Mouse (Mus musculus): ENCODE measurements around the gene Setd5. TPM values are rescaled to one million over a fixed set of nuclear protein-coding genes. Genes with fewer than 3 reads are reported as not detected.

The Setd5 gene
- polyA plus RNA-seq, 1 experiment: 21.3 TPM

DNA sequence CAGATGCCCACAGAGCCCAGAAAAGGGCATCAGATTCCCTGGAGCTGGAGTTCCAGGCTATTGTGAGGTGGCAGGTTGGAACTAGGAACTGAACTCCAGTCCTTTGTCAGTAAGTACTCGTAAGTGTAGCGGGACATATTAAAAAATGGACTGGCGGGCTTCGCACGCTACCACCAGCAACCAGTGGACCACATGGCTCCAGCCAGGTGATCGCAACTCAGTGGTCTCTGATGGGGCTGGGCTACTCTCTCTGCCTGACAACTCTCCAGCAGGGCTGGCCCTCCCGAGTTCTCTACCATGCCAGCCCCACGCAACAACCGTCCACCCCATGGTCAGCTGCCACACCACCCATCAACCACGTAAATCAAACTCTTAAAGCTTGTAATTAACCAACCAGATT, 82.9 kb downstream of the Setd5 start:
- H3K36me3 ChIP-seq (ENCODE audit: control insufficient read depth, insufficient read depth, low read length): no peaks in the 10 kb centered on the region
- peak overlapping the region; percentile 56 for H3K4me3 ChIP-seq (ENCODE audit: control insufficient read depth, low read depth, low read length)
- no peaks in the 10 kb centered on the region for H3K4me1 ChIP-seq (ENCODE audit: control insufficient read depth, insufficient read depth, low read length)
- no peak overlapping the region; the same call in 1 of the 2 replicates for H3K27ac ChIP-seq (ENCODE audit: control insufficient read depth, insufficient read depth, low read depth, low read length)
- TF ChIP-seq CTCF (IDR thresholded peaks at IDR 0.05; ENCODE audit: control insufficient read depth, insufficient read depth, insufficient replicate concordance, low read depth, low read length) (no peak), POLR2A (IDR thresholded peaks at IDR 0.05; ENCODE audit: control insufficient read depth, low read depth, low read length) (no peak; the same call in 1 of the 2 replicates)
- H3K27me3 ChIP-seq (ENCODE audit: control insufficient read depth, insufficient read depth, low read length): no peaks in the 10 kb centered on the region

DNA sequence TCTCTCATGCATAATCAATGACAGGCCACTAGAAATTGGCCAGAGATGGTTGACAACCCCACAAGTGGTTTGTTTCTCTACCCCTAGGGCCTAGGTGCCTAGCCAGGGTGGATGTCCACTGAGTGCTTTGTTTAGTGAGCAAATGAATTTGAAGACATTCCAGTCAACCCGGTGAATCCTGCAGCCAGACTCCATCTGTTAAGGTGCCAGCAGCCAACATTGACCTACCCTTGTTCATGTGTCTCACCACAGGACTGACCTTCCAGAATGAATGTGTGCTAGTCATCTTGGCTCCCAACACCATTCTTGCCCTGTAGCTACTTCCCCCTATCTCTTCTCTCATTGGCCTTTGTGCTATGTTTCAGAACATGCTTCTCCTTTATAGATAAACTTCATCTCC, 84.8 kb downstream of the Setd5 start:
- TF ChIP-seq POLR2A (IDR thresholded peaks at IDR 0.05; ENCODE audit: control insufficient read depth, low read depth, low read length): no peak
- no peak for TF ChIP-seq CTCF (IDR thresholded peaks at IDR 0.05; ENCODE audit: control insufficient read depth, insufficient read depth, insufficient replicate concordance, low read depth, low read length)
- no peaks in the 10 kb centered on the region for H3K36me3 ChIP-seq (ENCODE audit: control insufficient read depth, insufficient read depth, low read length)
- no peak overlapping the region for H3K4me3 ChIP-seq (ENCODE audit: control insufficient read depth, low read depth, low read length)

DNA sequence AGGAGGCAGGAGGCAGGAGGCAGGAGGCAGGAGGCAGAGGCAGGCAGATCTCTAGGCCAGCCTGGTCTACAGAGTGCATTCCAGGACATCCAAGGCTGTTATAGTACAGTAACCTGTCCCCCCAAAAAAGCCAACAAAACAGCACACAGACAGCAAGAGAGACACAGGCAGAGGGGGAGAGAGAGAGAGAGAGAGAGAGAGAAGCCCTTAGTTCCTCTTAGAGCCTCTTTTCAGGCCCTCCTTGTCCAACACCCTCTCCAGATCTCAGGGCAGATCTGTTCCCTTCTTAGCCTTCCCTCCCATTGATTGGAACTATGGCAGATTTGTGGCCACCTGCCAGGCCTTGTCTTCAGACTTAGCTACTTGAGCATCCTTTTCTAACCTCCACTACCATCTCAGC, 86.3 kb downstream of the Setd5 start:
- TF ChIP-seq POLR2A (IDR thresholded peaks at IDR 0.05; ENCODE audit: control insufficient read depth, low read depth, low read length) (no peak), CTCF (IDR thresholded peaks at IDR 0.05; ENCODE audit: control insufficient read depth, insufficient read depth, insufficient replicate concordance, low read depth, low read length) (no peak)
- Histone ChIP-seq H3K4me3 (ENCODE audit: control insufficient read depth, low read depth, low read length) (no peak overlapping the region), H3K27ac (ENCODE audit: control insufficient read depth, insufficient read depth, low read depth, low read length) (no peak overlapping the region), H3K27me3 (ENCODE audit: control insufficient read depth, insufficient read depth, low read length) (no peaks in the 10 kb centered on the region), H3K36me3 (ENCODE audit: control insufficient read depth, insufficient read depth, low read length) (no peaks in the 10 kb centered on the region), H3K4me1 (ENCODE audit: control insufficient read depth, insufficient read depth, low read length) (peaks cover 7% of the 10 kb centered on the region)

More for the DNA sequence above, 84.8 kb downstream of the Setd5 start:
- Histone ChIP-seq H3K27me3 (ENCODE audit: control insufficient read depth, insufficient read depth, low read length) (no peaks in the 10 kb centered on the region), H3K27ac (ENCODE audit: control insufficient read depth, insufficient read depth, low read depth, low read length) (no peak overlapping the region), H3K4me1 (ENCODE audit: control insufficient read depth, insufficient read depth, low read length) (peaks cover 7% of the 10 kb centered on the region)

DNA sequence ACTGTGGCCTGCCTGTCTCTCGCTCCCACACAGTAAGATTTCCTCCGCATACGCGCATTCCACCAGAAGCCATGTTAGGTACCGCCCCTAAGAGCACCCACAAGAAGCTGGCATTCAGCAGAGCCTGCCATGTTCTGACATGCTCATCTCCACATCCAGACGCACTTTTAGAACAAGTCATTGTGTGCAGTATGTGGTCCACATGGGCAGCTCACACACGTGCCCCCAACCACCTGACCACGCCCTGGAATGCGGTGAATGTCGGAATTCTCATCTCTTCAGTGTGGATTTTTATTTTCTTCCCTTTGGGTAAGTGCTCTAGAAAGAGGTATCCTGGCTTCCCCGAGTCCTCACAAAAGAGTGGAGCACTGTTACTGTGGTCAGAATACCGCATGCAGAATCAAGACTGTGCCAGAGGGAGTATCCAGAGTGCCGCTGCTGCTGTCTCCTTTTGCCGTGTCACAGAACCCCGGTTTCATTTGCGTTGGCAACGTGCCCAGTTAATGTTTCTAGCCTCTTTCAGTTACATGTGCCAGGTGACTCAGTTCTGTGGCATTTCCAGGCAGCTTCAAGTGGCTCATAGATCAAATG, 89.6 kb downstream of the Setd5 start:
- no peaks in the 10 kb centered on the region for H3K36me3 ChIP-seq (ENCODE audit: control insufficient read depth, insufficient read depth, low read length)
- TF ChIP-seq CTCF (IDR thresholded peaks at IDR 0.05; ENCODE audit: control insufficient read depth, insufficient read depth, insufficient replicate concordance, low read depth, low read length) (no peak), POLR2A (IDR thresholded peaks at IDR 0.05; ENCODE audit: control insufficient read depth, low read depth, low read length) (0 out of 2 replicates have a peak, but pooled peaks have one; percentile 29)
- H3K27ac ChIP-seq (ENCODE audit: control insufficient read depth, insufficient read depth, low read depth, low read length): no peak overlapping the region
- no peaks in the 10 kb centered on the region for H3K27me3 ChIP-seq (ENCODE audit: control insufficient read depth, insufficient read depth, low read length)
- peaks cover 14% of the 10 kb centered on the region for H3K4me1 ChIP-seq (ENCODE audit: control insufficient read depth, insufficient read depth, low read length)
- H3K4me3 ChIP-seq (ENCODE audit: control insufficient read depth, low read depth, low read length): no peak overlapping the region

DNA sequence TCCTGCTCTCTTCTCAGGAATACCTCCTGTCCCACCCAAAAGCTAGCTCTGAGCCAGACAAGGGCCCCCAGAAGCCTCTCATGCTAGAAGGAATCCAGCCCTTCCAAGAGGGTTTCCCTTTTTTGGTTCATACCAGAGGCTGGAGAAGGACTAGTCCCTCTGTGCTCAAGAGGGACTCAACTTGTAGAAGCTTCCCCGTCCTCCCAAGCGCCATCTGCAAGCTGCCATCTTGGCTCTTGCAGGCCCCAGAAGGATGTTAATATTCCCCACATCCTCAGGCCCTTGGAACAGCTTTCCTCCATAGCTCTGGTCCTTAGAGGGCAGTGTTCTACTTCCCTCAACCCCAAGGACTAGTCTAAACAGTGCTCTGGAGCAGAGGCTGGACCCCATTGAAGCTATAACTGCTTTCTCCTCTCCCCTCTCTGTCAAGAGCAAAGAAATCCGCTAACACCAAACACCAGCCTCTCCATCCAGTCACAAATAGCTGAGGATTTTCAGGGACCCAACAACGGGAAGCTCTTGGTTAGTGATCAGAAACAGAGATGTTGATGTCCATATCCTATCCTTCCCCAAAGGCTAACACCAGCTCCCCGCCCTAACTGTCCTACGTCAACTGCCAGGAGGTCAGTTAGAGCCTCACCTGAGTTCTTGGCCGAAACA, 91.3 kb downstream of the Setd5 start:
- no peak overlapping the region for H3K4me3 ChIP-seq (ENCODE audit: control insufficient read depth, low read depth, low read length)
- H3K27me3 ChIP-seq (ENCODE audit: control insufficient read depth, insufficient read depth, low read length): no peaks in the 10 kb centered on the region
- no peak for TF ChIP-seq CTCF (IDR thresholded peaks at IDR 0.05; ENCODE audit: control insufficient read depth, insufficient read depth, insufficient replicate concordance, low read depth, low read length)
- no peak for TF ChIP-seq POLR2A (IDR thresholded peaks at IDR 0.05; ENCODE audit: control insufficient read depth, low read depth, low read length)
- H3K27ac ChIP-seq (ENCODE audit: control insufficient read depth, insufficient read depth, low read depth, low read length): no peak overlapping the region
- H3K4me1 ChIP-seq (ENCODE audit: control insufficient read depth, insufficient read depth, low read length): peaks cover 14% of the 10 kb centered on the region
- H3K36me3 ChIP-seq (ENCODE audit: control insufficient read depth, insufficient read depth, low read length): no peaks in the 10 kb centered on the region

DNA sequence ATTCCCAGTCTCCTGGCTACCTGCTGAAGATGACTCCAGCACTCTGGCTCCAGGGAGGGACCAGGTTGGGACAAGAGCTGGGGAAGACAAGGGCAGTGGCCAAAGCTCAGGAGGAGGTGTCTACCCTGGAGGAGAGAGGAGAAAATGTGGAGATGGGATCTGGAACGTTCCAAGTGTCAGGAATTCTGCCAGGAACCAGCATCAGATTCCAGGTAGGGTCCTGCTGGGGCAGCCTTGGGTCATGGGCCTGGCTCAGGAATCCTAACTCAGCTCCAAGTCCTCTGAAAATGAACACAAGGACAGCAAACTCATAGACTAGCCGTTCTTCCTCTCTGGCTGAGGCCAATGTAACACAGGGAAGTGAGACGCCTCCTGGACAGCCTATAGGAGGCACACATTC, 92.7 kb downstream of the Setd5 start:
- Histone ChIP-seq H3K4me3 (ENCODE audit: control insufficient read depth, low read depth, low read length) (no peak overlapping the region), H3K27ac (ENCODE audit: control insufficient read depth, insufficient read depth, low read depth, low read length) (no peak overlapping the region), H3K4me1 (ENCODE audit: control insufficient read depth, insufficient read depth, low read length) (peaks cover 14% of the 10 kb centered on the region), H3K36me3 (ENCODE audit: control insufficient read depth, insufficient read depth, low read length) (no peaks in the 10 kb centered on the region), H3K27me3 (ENCODE audit: control insufficient read depth, insufficient read depth, low read length) (no peaks in the 10 kb centered on the region)
- TF ChIP-seq CTCF (IDR thresholded peaks at IDR 0.05; ENCODE audit: control insufficient read depth, insufficient read depth, insufficient replicate concordance, low read depth, low read length) (no peak), POLR2A (IDR thresholded peaks at IDR 0.05; ENCODE audit: control insufficient read depth, low read depth, low read length) (no peak)

DNA sequence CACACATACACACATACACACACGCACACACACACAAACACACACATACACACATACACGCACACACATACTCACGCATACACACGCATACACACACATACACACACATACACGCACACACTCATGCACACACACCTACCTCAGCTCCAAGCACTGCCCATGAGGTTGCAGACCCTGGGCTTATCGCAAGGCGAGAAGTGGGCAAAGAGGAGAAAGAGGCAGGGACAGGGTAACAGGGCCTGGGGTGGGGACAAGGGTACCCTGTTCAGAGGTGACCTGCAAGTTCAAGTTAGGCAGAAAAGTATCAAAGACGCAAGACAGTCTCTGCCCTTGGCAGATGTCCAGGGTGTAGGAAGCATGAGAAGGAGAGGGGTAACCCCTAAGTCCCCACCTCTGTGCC, 93.5 kb downstream of the Setd5 start:
- Histone ChIP-seq H3K27me3 (ENCODE audit: control insufficient read depth, insufficient read depth, low read length) (no peaks in the 10 kb centered on the region), H3K4me1 (ENCODE audit: control insufficient read depth, insufficient read depth, low read length) (peaks cover 14% of the 10 kb centered on the region), H3K4me3 (ENCODE audit: control insufficient read depth, low read depth, low read length) (no peak overlapping the region), H3K27ac (ENCODE audit: control insufficient read depth, insufficient read depth, low read depth, low read length) (no peak overlapping the region), H3K36me3 (ENCODE audit: control insufficient read depth, insufficient read depth, low read length) (no peaks in the 10 kb centered on the region)
- TF ChIP-seq CTCF (IDR thresholded peaks at IDR 0.05; ENCODE audit: control insufficient read depth, insufficient read depth, insufficient replicate concordance, low read depth, low read length): no peak
- no peak for TF ChIP-seq POLR2A (IDR thresholded peaks at IDR 0.05; ENCODE audit: control insufficient read depth, low read depth, low read length)

Data from testis, adult 2 months (tissue).